12 mouse cellular contexts compared by ENCODE assay signal in the genomic region with DNA sequence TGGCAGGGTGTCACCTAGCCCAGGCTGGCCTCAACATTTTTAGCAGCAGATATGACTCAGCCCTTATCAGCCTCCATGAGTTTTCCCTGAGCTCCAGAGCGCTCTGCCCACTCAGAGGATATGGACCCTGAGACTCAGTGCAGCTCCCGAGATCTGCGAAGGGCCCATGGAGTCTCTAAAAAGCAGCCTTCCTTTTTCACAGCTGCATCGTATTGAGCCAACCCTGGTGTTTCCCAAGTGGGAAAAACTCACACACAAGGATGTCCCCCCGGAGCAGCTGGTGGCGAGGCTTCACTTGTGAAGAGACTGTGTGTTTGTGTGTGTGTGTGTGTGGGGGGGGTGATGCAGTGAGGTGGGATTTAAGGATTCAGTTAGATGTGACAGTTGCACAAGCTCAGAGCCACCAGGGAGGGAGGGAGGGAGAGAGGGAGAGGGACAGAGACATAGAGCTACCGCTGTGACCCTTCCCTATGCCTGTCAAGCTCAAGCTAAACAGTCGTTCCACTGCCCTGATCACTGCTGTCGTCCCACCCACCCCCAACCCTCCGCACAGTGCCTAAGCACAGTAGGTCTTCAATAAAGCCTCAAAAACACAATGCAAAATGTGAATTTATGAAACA. TPM values are rescaled to one million over a fixed set of nuclear protein-coding genes. Genes with fewer than 3 reads are reported as not detected.
A peak's percentile ranks its signal among the peaks of the same experiment; 100 is the strongest.
DNase-seq lines count a peak whose midpoint lies in the region; ATAC-seq and TF ChIP-seq lines count a peak whose summit lies in the region.
"Had no signal": no experiment of that assay in that cellular context is flagged by ENCODE, and none has a peak within 500 bp of the region (broad histone marks: within the 10 kb centered on the region; RNA-seq: fewer than 3 reads in every experiment).

No protein-coding gene starts in this region.

- peak overlapping the region; percentile 97 for H3K27ac ChIP-seq in forebrain, embryonic 13.5 days
- no peak overlapping the region for H3K27ac ChIP-seq in limb, embryonic 12.5 days
- H3K27ac ChIP-seq in gastrocnemius, adult 2 months: no peak overlapping the region
- H3K27ac ChIP-seq: liver, embryonic 14.5 days had no signal

- peaks cover 29% of the 10 kb centered on the region for H3K27me3 ChIP-seq in forebrain, embryonic 13.5 days
- H3K27me3 ChIP-seq in limb, embryonic 12.5 days: peaks cover 58% of the 10 kb centered on the region

- peaks cover 65% of the 10 kb centered on the region for H3K4me1 ChIP-seq in forebrain, embryonic 13.5 days
- H3K4me1 ChIP-seq in limb, embryonic 12.5 days (replicated peaks): peaks cover 27% of the 10 kb centered on the region

- H3K4me3 ChIP-seq in forebrain, embryonic 13.5 days: no peak overlapping the region
- no peak overlapping the region for H3K4me3 ChIP-seq in limb, embryonic 12.5 days (replicated peaks)
- no peak overlapping the region for H3K4me3 ChIP-seq in gastrocnemius, adult 2 months

- intact Hi-C loops in gastrocnemius, adult 2 months (cut with DNase I): no loop called here

- no peak for TF ChIP-seq POLR2A in brain, embryonic 14.5 days (IDR thresholded peaks at IDR 0.05; ENCODE audit: borderline replicate concordance, extremely low read depth, insufficient read depth, insufficient read length, poor library complexity, severe bottlenecking)

- 27% methylated on average over 10 of the region's 10 CpGs for WGBS in forebrain, embryonic 13.5 days
- WGBS in limb, embryonic 12.5 days: 39% methylated on average over 10 of the region's 10 CpGs

- H3K36me3 ChIP-seq in forebrain, embryonic 13.5 days (ENCODE audit: poor library complexity, severe bottlenecking): no peaks in the 10 kb centered on the region
- H3K36me3 ChIP-seq in limb, embryonic 12.5 days: no peaks in the 10 kb centered on the region
- H3K36me3 ChIP-seq: G1E had no signal

- no peaks in the 10 kb centered on the region for H3K9me3 ChIP-seq in forebrain, embryonic 13.5 days (replicated peaks)
- peaks cover 22% of the 10 kb centered on the region for H3K9me3 ChIP-seq in limb, embryonic 12.5 days

- peak overlapping the region; percentile 41 for H3K4me2 ChIP-seq in forebrain, embryonic 13.5 days
- H3K4me2 ChIP-seq in limb, embryonic 12.5 days: 0 out of 2 replicates have a peak overlapping the region, but pooled peaks have one; percentile 9

- peak; percentile 3 to 4 for DNase-seq in layer of hippocampus, adult 8-10 months (ENCODE audit: low spot score in 2 of 2)
- DNase-seq in layer of hippocampus, adult 9-10 months (ENCODE audit: low spot score): no peak
- DNase-seq in brain, embryonic 14.5 days (ENCODE audit: low read depth): peak; percentile 90
- no peak for DNase-seq in gastrocnemius, adult 2 months
- no peak for DNase-seq in right cerebral cortex, postnatal 4 days
- DNase-seq: right cerebral cortex, postnatal 14 days; thymus, postnatal 14 days had no signal

- no peak for TF ChIP-seq CTCF in brain, embryonic 14.5 days (IDR thresholded peaks at IDR 0.05; ENCODE audit: borderline replicate concordance, extremely low read depth, insufficient read depth, insufficient read length)
- no peak for TF ChIP-seq CTCF in gastrocnemius, adult 2 months (IDR thresholded peaks at IDR 0.05)

- H3K9ac ChIP-seq in forebrain, embryonic 13.5 days: no peak overlapping the region
- no peak overlapping the region for H3K9ac ChIP-seq in limb, embryonic 12.5 days (replicated peaks)
- H3K9ac ChIP-seq: liver, embryonic 14.5 days had no signal

- peak; percentile 32 for ATAC-seq in forebrain, embryonic 13.5 days
- no peak for ATAC-seq in limb, embryonic 12.5 days (ENCODE audit: insufficient number of reproducible peaks, insufficient read depth, low FRiP score, low TSS enrichment, low read depth)

RNA-seq across cellular contexts. Expression of a gene that starts 3.1 kb away (rescaled TPM):
- total RNA-seq in layer of hippocampus, adult 8-10 months (2022): not detected
- polyA plus RNA-seq in brain, embryonic 14.5 days (2012; rRNA removed): 0.05 TPM in 1 of 2 replicates, not detected in the other
- polyA plus RNA-seq in forebrain, embryonic 13.5 days (2015; fragmentation: Nextera tagmentation; extraction: Ambion mirVana): 0.14 TPM in 1 of 2 replicates, not detected in the other
- polyA plus RNA-seq in limb, embryonic 12.5 days (2016; fragmentation: Nextera tagmentation; extraction: Ambion mirVana): not detected in 2 replicates
- not detected for total RNA-seq in gastrocnemius, adult 2 months (2021)
- total RNA-seq: G1E; monocyte, adult 5-6 weeks had no signal
- polyA plus RNA-seq: G1E; liver, embryonic 14.5 days had no signal

RNA-seq across cellular contexts. Expression of a gene that starts 32.8 kb away (rescaled TPM):
- 100 to 1,000 TPM; 605 to 694 (median 657) TPM for total RNA-seq in layer of hippocampus, adult 8-10 months (2022)
- 1,311 and 1,669 TPM in 2 replicates for polyA plus RNA-seq in brain, embryonic 14.5 days (2012; rRNA removed)
- 276 and 292 TPM in 2 replicates for polyA plus RNA-seq in forebrain, embryonic 13.5 days (2015; fragmentation: Nextera tagmentation; extraction: Ambion mirVana)
- polyA plus RNA-seq in limb, embryonic 12.5 days (2016; fragmentation: Nextera tagmentation; extraction: Ambion mirVana): 113 and 126 TPM in 2 replicates
- 10 to 100 TPM; 29.6 to 43.1 TPM for total RNA-seq in gastrocnemius, adult 2 months (2021)

RNA-seq across cellular contexts. Expression of a gene that starts 45.1 kb away (rescaled TPM):
- 1 to 10 TPM in 3 of 4 experiments, under 1 TPM in 1; 0.71 to 5.3 (median 3.7) TPM for total RNA-seq in layer of hippocampus, adult 8-10 months (2022)
- polyA plus RNA-seq in brain, embryonic 14.5 days (2012; rRNA removed): 2.9 and 3.1 TPM in 2 replicates
- polyA plus RNA-seq in forebrain, embryonic 13.5 days (2015; fragmentation: Nextera tagmentation; extraction: Ambion mirVana): 1.2 and 1.7 TPM in 2 replicates
- 1.0 and 1.6 TPM in 2 replicates for polyA plus RNA-seq in limb, embryonic 12.5 days (2016; fragmentation: Nextera tagmentation; extraction: Ambion mirVana)
- total RNA-seq in gastrocnemius, adult 2 months (2021): 1 to 10 TPM in 1 of 2 experiments, under 1 TPM in 1; 0.89 to 1.1 TPM

Comparison
In these comparisons a context has a peak if more than half of its experiments do, and no peak if none do; other contexts are left out.
1. DNase-seq: peak in layer of hippocampus, adult 8-10 months (2 of 2) and brain, embryonic 14.5 days (single experiment); none in layer of hippocampus, adult 9-10 months (single experiment), gastrocnemius, adult 2 months (single experiment) and right cerebral cortex, postnatal 4 days (single experiment).